Mouse (Mus musculus): ENCODE data around the gene Arid5a. TPM values are rescaled to one million over a fixed set of nuclear protein-coding genes. Genes with fewer than 3 reads are reported as not detected.

Gene Arid5a
- polyA plus RNA-seq, 1 experiment from 2014 or later, result 2.9 TPM

DNA sequence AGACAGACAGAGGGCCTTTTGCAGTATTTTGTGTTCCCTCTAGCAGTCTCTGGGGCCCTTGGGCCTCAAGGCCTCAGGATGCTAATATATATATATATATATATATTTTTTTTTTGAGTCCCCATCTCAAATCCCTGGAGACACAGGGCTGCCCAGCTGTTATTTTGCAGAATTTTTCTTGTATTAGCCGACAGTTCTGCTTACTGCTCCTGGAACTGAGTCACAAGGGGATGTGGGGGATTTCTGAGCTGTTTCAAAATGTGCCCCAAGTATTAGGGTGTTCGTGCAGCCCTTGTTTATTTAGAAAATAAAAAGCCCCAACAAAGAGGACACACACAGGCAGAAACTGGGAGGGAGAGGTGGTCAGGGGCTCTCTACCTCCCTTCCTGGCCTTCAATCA, 7.9 kb upstream of the Arid5a start:
- WGBS, result 64% methylated on average over 2 of the region's 2 CpGs

DNA sequence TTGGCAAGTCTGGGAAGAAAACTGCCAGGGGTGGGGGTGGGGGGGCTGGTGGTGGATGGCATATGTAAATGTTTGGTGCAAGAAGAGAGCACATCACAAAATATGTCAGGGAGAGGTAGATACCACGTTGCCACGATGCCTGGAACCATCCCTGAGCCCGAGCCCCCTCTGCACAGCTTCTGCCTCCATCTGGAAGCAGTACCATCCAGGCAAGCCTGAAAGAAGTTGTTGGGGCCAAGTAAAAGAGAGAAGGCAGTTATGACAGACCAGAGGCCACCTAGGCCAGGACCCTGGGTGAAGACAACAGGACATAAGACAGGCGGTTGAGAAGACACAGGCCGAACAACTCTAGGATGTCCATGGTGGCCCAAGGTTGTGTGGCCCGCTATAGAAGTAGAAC, 7.0 kb upstream of the Arid5a start:
- Histone ChIP-seq H3K27ac (no peak overlapping the region), H3K4me3 (no peak overlapping the region), H3K36me3 (replicated peaks) (no peaks in the 10 kb centered on the region), H3K27me3 (ENCODE audit: poor library complexity, severe bottlenecking) (peaks cover 79% of the 10 kb centered on the region), H3K4me1 (peaks cover 13% of the 10 kb centered on the region), H3K9me3 (no peaks in the 10 kb centered on the region)
- 88% methylated on average over 6 of the region's 6 CpGs for WGBS
- no peak for DNase-seq (ENCODE audit: extremely low spot score, low spot score)

More for the DNA sequence above, 7.9 kb upstream of the Arid5a start:
- Histone ChIP-seq H3K9me3 (no peaks in the 10 kb centered on the region), H3K27me3 (ENCODE audit: poor library complexity, severe bottlenecking) (peaks cover 76% of the 10 kb centered on the region), H3K4me1 (peaks cover 13% of the 10 kb centered on the region), H3K36me3 (replicated peaks) (no peaks in the 10 kb centered on the region), H3K4me3 (no peak overlapping the region), H3K27ac (no peak overlapping the region)
- no peak for DNase-seq (ENCODE audit: extremely low spot score, low spot score)

DNA sequence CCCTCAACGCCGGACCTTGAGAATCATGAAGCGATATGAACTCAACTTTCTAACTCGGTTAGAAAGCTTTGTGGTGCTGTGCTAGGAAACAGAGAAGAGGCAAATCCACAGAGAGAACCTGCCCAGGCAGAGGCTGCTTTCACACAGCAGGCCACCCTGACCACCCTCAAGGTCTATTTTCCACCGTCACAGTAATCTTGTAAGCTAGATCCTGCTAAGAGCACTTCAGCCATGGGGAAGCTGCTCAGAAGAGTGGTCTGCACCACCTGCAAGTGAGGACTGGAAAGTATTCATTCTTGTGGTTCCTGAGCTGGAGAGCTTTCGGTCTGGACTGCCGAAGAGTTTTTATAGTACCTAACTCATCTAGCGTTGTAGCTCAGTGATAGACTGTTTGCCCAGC, 5.3 kb upstream of the Arid5a start:
- Histone ChIP-seq H3K9me3 (no peaks in the 10 kb centered on the region), H3K27me3 (ENCODE audit: poor library complexity, severe bottlenecking) (peaks cover 76% of the 10 kb centered on the region), H3K27ac (no peak overlapping the region), H3K4me3 (no peak overlapping the region), H3K4me1 (peaks cover 13% of the 10 kb centered on the region), H3K36me3 (replicated peaks) (no peaks in the 10 kb centered on the region)
- 81% methylated on average over 8 of the region's 8 CpGs for WGBS
- DNase-seq (ENCODE audit: extremely low spot score, low spot score), result no peak

DNA sequence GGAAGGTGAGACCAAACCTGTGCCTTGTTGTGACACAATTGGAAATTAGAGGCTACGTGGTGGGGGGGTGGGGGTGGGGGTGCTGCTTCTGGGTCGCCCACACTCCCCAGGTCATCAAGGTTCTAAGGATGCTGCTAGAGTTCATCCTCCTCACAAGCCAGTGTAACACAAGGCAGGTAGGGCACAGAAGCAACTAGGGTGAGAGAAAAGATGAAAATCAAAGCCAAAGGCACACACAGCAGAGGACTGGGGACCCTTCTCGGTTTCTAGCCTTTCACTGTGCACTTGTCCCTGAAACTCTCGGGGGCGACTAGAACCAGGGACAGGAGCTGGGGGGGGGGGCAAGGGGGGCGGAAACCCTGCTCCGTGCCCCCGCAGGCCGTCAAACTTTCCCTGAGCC, 4.6 kb upstream of the Arid5a start:
- peak overlapping the region; percentile 53 for H3K4me3 ChIP-seq

DNA sequence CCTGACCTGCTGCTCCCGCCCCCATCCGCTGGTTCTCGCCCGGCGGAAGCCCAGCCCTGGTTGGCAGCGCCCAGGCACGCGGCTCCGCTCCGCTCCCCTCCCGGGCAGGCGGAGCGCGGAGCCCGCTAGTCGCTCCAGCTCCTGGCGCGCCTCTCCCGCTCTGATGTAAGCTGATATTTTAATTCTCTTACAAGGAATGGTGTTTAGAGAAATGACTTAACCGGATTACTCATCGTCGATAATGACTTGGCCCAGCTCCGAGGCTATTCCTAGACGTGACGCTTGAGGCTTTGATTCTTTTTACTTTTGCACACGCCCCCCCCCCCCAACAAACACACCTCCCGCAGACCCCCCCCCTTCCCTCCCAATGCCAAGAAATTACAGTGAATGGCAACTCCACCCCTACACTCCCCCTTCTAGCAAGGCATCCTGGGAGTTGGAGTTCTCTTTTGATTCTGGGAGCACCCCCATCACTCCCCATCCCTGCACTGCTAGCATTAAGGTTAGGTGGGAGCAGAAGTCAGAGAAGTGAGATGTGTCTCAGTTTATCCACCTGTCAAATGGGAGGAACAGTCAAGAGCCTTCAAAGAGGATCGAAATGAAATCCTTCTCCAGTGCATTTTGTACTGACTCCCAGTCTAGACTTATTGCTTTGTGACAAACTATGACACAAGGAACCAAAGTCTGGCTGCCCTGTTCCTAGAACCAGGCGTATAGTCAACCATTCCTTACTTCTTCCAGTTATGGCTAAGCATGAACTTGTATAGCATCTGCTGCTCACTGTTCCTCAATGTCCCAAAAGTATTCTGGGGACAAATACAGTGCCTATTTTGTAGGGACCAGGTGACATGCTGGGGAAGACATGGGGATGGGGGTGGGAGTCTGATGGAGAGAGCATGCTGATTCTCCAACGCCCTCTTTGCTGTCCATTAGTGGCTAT, 3.9 kb upstream of the Arid5a start:
- Histone ChIP-seq H3K27ac (peak overlapping the region; percentile 70), H3K4me3 (peak overlapping the region; percentile 53), H3K9me3 (no peaks in the 10 kb centered on the region), H3K27me3 (ENCODE audit: poor library complexity, severe bottlenecking) (peaks cover 69% of the 10 kb centered on the region), H3K4me1 (peaks cover 22% of the 10 kb centered on the region), H3K36me3 (replicated peaks) (no peaks in the 10 kb centered on the region)
- WGBS, result 9% methylated on average over 30 of the region's 30 CpGs
- DNase-seq (ENCODE audit: extremely low spot score, low spot score), result no peak

More for the DNA sequence above, 4.6 kb upstream of the Arid5a start:
- Histone ChIP-seq H3K4me1 (peaks cover 15% of the 10 kb centered on the region), H3K27me3 (ENCODE audit: poor library complexity, severe bottlenecking) (peaks cover 69% of the 10 kb centered on the region), H3K36me3 (replicated peaks) (no peaks in the 10 kb centered on the region), H3K9me3 (no peaks in the 10 kb centered on the region), H3K27ac (peak overlapping the region; percentile 70)
- no peak for DNase-seq (ENCODE audit: extremely low spot score, low spot score)
- 18% methylated on average over 9 of the region's 9 CpGs for WGBS

DNA sequence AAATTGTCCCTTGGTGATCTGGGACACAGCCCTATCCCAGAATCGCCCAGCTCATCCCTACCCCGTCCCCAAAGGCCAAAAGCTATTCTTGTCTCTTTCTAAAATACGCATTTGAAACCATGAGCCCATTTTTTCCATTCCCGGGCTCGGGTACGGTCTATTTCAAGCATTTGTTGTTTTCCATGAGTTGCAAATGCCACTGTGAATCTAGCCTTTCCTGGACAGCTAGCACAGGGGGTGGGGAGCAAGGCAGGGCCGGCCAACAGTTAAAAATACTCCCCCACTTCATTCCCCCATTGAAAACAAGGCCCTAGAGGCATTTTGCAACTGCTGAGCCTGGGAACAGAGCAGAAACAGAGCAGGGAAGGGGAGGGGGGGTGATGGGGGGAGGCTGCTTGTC, 2.8 kb upstream of the Arid5a start:
- peaks cover 28% of the 10 kb centered on the region for H3K4me1 ChIP-seq
- H3K27ac ChIP-seq, result no peak overlapping the region
- peaks cover 71% of the 10 kb centered on the region for H3K27me3 ChIP-seq (ENCODE audit: poor library complexity, severe bottlenecking)
- no peaks in the 10 kb centered on the region for H3K36me3 ChIP-seq (replicated peaks)
- H3K9me3 ChIP-seq, result no peaks in the 10 kb centered on the region
- H3K4me3 ChIP-seq, result no peak overlapping the region
- no peak for DNase-seq (ENCODE audit: extremely low spot score, low spot score)
- WGBS, result 75% methylated on average over 7 of the region's 7 CpGs

DNA sequence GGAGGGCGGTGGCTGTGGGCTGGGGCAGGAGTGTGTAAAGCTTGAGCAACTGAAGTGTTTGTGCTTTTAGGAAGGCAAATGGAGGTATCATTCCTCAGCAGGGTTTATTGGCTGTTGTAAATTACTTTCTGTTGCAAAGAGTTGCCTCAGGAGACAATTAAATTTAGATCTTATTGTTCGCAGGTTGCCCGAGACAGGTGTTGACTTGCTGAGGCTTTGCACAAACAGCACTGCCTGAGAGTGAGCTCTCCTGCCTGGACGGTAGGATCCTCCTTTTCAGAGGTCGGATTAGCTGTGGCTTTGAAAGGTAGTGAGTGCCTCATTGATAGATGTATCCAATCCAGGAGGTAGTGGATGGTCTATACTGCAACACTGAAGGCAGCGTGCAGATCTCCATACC, 1.4 kb upstream of the Arid5a start:
- peaks cover 33% of the 10 kb centered on the region for H3K4me1 ChIP-seq
- H3K9me3 ChIP-seq, result no peaks in the 10 kb centered on the region
- H3K27ac ChIP-seq, result no peak overlapping the region
- H3K27me3 ChIP-seq (ENCODE audit: poor library complexity, severe bottlenecking), result peaks cover 65% of the 10 kb centered on the region
- WGBS, result 82% methylated on average over 6 of the region's 6 CpGs
- no peak overlapping the region for H3K4me3 ChIP-seq
- no peaks in the 10 kb centered on the region for H3K36me3 ChIP-seq (replicated peaks)
- no peak for DNase-seq (ENCODE audit: extremely low spot score, low spot score)

DNA sequence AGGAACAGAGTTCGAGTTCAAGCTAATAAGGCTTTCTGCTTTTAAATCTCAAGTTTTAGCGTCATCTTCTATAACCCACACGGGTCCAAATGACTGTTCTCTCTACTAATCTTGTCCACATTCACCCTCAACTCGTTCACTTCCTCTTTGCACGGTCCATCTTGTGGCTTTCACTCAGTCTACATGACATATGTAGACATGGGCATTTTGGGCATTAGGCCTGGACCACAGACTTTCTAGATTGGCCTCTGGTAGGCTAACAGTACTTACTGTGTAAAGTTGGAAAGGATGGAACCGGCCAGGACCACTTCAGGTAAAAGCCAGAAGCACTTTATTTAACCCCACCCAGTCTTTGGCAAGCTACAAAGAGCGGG, 425 bp upstream of the Arid5a start:
- DNase-seq (ENCODE audit: extremely low spot score, low spot score), result no peak
- H3K4me1 ChIP-seq, result peaks cover 33% of the 10 kb centered on the region
- H3K9me3 ChIP-seq, result no peaks in the 10 kb centered on the region
- no peak overlapping the region; the same call in 1 of the 2 replicates for H3K4me3 ChIP-seq
- WGBS, result 72% methylated on average over 7 of the region's 7 CpGs
- no peaks in the 10 kb centered on the region for H3K36me3 ChIP-seq (replicated peaks)
- peaks cover 57% of the 10 kb centered on the region for H3K27me3 ChIP-seq (ENCODE audit: poor library complexity, severe bottlenecking)
- H3K27ac ChIP-seq, result no peak overlapping the region

DNA sequence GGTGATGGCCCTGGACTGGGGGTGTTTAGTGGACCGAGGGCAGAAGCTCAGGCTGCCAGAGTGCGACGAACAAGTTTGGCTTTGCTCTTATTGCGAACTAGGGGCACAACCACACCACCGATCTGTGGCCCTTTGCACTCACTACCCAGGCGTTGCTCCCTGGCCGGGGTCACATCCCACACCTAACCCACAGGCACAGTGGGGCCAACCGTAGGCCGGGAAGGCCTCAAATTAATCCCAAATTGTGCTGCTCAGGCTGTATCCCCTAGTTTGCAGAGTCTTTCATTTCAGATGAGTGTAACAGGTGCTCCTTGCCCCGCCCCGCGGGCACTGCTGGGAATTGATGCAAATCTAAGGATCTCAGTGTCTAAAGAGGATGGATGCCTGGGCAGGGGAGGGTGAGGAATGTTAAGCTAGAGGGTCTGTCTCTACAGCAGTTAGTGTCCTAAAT, 943 bp downstream of the Arid5a start:
- 0 out of 2 replicates have a peak overlapping the region, but pooled peaks have one; percentile 32 for H3K27ac ChIP-seq
- peak overlapping the region; percentile 63 for H3K4me3 ChIP-seq
- H3K4me1 ChIP-seq, result peaks cover 26% of the 10 kb centered on the region
- H3K36me3 ChIP-seq (replicated peaks), result no peaks in the 10 kb centered on the region
- no peaks in the 10 kb centered on the region for H3K9me3 ChIP-seq
- H3K27me3 ChIP-seq (ENCODE audit: poor library complexity, severe bottlenecking), result peaks cover 43% of the 10 kb centered on the region
- no peak for DNase-seq (ENCODE audit: extremely low spot score, low spot score)
- WGBS, result 6% methylated on average over 12 of the region's 12 CpGs

DNA sequence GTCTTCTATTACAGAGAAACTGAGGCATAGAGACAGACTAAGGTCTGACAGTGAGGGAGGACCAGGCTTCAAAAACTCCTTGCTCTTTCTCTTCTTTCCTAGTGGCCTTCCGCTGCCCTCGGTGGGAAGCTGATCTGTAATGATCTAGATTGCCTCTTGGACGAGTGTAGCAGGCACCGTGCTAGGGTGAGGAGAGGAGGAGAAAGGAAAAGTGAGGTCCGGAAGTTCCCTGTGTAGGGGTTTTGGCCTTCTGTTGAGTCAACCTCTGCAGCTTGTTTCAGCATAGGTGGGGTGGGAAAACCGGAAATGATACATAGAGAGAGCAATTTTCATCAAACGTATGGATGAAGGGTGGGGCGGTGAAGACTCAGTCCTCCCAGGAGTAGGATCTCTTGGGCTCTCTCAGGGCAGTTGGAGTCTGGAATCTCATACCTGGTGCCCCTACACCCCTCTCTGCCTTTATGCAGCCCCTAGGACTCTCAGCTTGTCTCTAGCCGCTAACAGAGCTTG, 1.5 kb downstream of the Arid5a start:
- Histone ChIP-seq H3K9me3 (no peaks in the 10 kb centered on the region), H3K4me3 (peak overlapping the region; percentile 63; the same call in 1 of the 2 replicates), H3K4me1 (peaks cover 24% of the 10 kb centered on the region), H3K36me3 (replicated peaks) (no peaks in the 10 kb centered on the region), H3K27ac (no peak overlapping the region), H3K27me3 (ENCODE audit: poor library complexity, severe bottlenecking) (peaks cover 38% of the 10 kb centered on the region)
- no peak for DNase-seq (ENCODE audit: extremely low spot score, low spot score)
- 50% methylated on average over 9 of the region's 9 CpGs for WGBS

DNA sequence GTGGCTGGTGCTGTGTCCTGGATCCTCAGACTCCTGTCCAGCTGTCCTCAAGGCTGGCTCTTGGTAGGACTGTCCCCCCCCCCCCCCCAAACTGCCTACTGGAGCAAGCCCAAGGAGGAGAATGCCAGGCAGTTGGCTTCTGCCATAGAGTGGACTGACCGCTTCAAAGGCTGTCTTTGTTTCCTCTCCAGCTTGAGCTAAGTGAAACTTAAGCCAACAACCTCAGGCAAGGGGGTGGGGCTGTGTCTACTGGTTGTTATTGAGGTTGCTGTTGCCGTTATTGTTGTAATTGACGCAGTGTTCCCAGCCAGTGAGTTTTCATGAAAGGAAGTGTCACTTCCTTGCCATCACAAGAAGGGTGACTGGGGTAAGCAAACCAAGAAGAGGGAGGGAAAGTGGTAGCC, 2.0 kb downstream of the Arid5a start:
- no peak overlapping the region for H3K27ac ChIP-seq
- no peak for DNase-seq (ENCODE audit: extremely low spot score, low spot score)
- H3K9me3 ChIP-seq, result no peaks in the 10 kb centered on the region
- no peaks in the 10 kb centered on the region for H3K36me3 ChIP-seq (replicated peaks)
- peaks cover 24% of the 10 kb centered on the region for H3K4me1 ChIP-seq
- peaks cover 33% of the 10 kb centered on the region for H3K27me3 ChIP-seq (ENCODE audit: poor library complexity, severe bottlenecking)
- peak overlapping the region; percentile 9; the same call in 1 of the 2 replicates for H3K4me3 ChIP-seq
- 11% methylated on average over 3 of the region's 3 CpGs for WGBS

DNA sequence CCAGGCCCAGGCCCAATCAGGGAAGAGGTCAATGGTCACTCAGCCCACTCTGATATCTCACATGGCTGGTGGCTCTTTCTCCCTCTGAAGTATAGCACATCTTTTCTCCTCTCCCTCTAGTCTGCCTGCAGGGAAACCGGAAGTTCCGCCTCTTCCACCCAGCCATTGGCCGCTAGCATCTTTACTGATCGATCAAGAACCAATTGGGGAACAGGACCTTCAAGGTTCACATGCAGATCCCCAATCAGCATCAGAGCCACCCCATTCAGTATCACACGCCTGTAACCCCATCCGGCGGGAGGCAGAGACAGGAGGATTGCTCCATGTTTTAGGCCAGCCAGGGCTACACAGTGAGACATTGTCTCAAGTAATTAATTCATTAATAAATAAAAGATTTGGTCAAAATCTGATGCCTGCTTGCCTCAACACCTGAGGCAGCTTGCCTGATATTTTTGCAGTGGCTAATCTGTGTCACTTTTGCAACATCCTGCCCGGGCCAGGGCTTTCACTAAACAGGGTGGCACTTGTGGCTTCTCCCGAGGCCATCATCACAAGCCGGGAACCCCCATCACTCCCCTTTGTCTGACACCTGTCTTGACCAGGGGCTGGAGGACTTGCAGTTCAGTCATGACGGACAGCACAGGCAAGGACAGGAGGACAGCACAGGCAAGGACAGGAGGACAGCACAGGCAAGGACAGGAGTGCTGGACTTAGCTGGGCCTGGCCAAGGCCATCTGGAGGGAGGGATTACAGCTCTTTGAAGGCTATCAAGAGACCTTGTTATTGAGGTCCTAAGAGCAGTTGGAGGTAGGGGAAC, 7.6 kb downstream of the Arid5a start:
- Histone ChIP-seq H3K36me3 (replicated peaks) (peaks cover under 1% of the 10 kb centered on the region; the same call in 1 of the 2 replicates), H3K4me3 (no peak overlapping the region), H3K27ac (no peak overlapping the region), H3K9me3 (no peaks in the 10 kb centered on the region), H3K27me3 (ENCODE audit: poor library complexity, severe bottlenecking) (peaks cover 6% of the 10 kb centered on the region; the same call in 1 of the 2 replicates), H3K4me1 (peaks cover under 1% of the 10 kb centered on the region; the same call in 1 of the 2 replicates)
- 84% methylated on average over 11 of the region's 11 CpGs for WGBS
- DNase-seq (ENCODE audit: extremely low spot score, low spot score), result peak; percentile 34
